Mouse (Mus musculus) kidney, adult 2 months (tissue): Measurements from ENCODE around the gene Nde1.

ENCODE experiments used
- CTCF ChIP-seq: fragments of 200-500 bp; conservative IDR thresholded peaks from 2 replicates; pipeline ENCODE4 v1.5.1; 2011; ENCODE audit warnings: low read depth, mild to moderate bottlenecking, control low read depth, low read length, moderate library complexity, mixed read lengths; ENCODE audit not compliant: insufficient read depth, insufficient read length
- POLR2A ChIP-seq: fragments of 200-500 bp; IDR thresholded peaks from one replicate; pipeline ENCODE4 v1.6.1; 2011; ENCODE audit warnings: low read depth, low read length, control low read depth

GRCm38 (mm10) chr16:14128977-14129376 is 34.1 kb upstream of the Nde1 start:
- TF ChIP-seq CTCF, result no peak
- no peak for TF ChIP-seq POLR2A
